Mouse (Mus musculus) heart, postnatal 0 days (tissue): Measurements from ENCODE around the gene Kpna7.

Experiments used
- CTCF ChIP-seq: IDR thresholded peaks from 2 replicates; pipeline ENCODE4 v1.5.1; 2016; ENCODE audit warnings: antibody characterized with exemption, control low read depth, low read depth
- EP300 ChIP-seq: IDR thresholded peaks from 2 replicates; pipeline ENCODE4 v1.6.1; 2016; ENCODE audit warnings: antibody characterized with exemption, low read depth

- TF ChIP-seq EP300 (no peak), CTCF (no peak)
Measured at GRCm38 (mm10) chr5:145112566-145112965, 28.7 kb upstream of the Kpna7 start.
